ENCODE assay signal across 8 mouse cellular contexts in genomic region chr17:13683411-13684174, GRCm38 (mm10).
DNase-seq lines count a peak whose midpoint lies in the region; ATAC-seq and TF ChIP-seq lines count a peak whose summit lies in the region.

No protein-coding gene starts in this region.

- intact Hi-C loops in left cerebral cortex, postnatal 14 days (cut with DNase I) = loop anchor here (5.0 kb wide), 1 partner anchor 74 kb away; no protein-coding TSS in a partner anchor

- no peak for TF ChIP-seq CTCF in E14TG2a.4 (conservative IDR thresholded peaks at IDR 0.05; ENCODE audit: low read length)

- peak overlapping the region; percentile 65 for H3K9ac ChIP-seq in intestine, embryonic 16.5 days (ENCODE audit: low read depth, low read length)
- 0 out of 2 replicates have a peak overlapping the region, but pooled peaks have one; percentile 40 for H3K9ac ChIP-seq in neural tube, embryonic 12.5 days

- H3K4me3 ChIP-seq in E14TG2a.4 (replicated peaks; ENCODE audit: low read length) = peak overlapping the region; percentile 87
- peak overlapping the region; percentile 48 for H3K4me3 ChIP-seq in intestine, embryonic 16.5 days (ENCODE audit: low read length)
- H3K4me3 ChIP-seq in neural tube, embryonic 12.5 days = peak overlapping the region; percentile 22; the same call in 1 of the 2 replicates

- ATAC-seq in granulocyte monocyte progenitor cell, adult 5-6 weeks (replicated peaks; ENCODE audit: poor library complexity, severe bottlenecking) = peak; percentile 60
- ATAC-seq in intestine, embryonic 16.5 days = peak; percentile 96
- ATAC-seq in neural tube, embryonic 12.5 days (ENCODE audit: low FRiP score, low read depth) = peak; percentile 55; the same call in 1 of the 2 replicates

- H3K9me3 ChIP-seq in E14TG2a.4 (ENCODE audit: low read length) = no peaks in the 10 kb centered on the region
- H3K9me3 ChIP-seq in intestine, embryonic 16.5 days (ENCODE audit: control insufficient read depth, low read length) = peaks cover 4% of the 10 kb centered on the region; the same call in 1 of the 2 replicates
- H3K9me3 ChIP-seq in neural tube, embryonic 12.5 days = no peaks in the 10 kb centered on the region

- H3K27ac ChIP-seq in intestine, embryonic 16.5 days (ENCODE audit: low read length) = peak overlapping the region; percentile 94
- no peak overlapping the region for H3K27ac ChIP-seq in neural tube, embryonic 12.5 days

- H3K4me1 ChIP-seq in E14TG2a.4 (replicated peaks; ENCODE audit: low read depth, low read length) = peaks cover 72% of the 10 kb centered on the region
- peaks cover 19% of the 10 kb centered on the region for H3K4me1 ChIP-seq in intestine, embryonic 16.5 days (ENCODE audit: control insufficient read depth, insufficient read depth, low read length)
- peaks cover 35% of the 10 kb centered on the region for H3K4me1 ChIP-seq in neural tube, embryonic 12.5 days

- peak overlapping the region; percentile 44 for H3K4me2 ChIP-seq in intestine, embryonic 16.5 days (ENCODE audit: low read depth, low read length)
- peak overlapping the region; percentile 50 for H3K4me2 ChIP-seq in neural tube, embryonic 12.5 days (replicated peaks)

- peak; percentile 81 for DNase-seq in c-Kit-positive CD71-negative TER-119-negative erythroid progenitor cells, embryonic 14.5 days (ENCODE audit: low read depth)
- DNase-seq in lung, adult 18-20 months = peak; percentile 93 to 95
- DNase-seq in urinary bladder, adult 2 months (ENCODE audit: low spot score) = peak; percentile 44
- DNase-seq in left cerebral cortex, postnatal 14 days (ENCODE audit: low spot score in 2 of 2) = no peak

- no peaks in the 10 kb centered on the region for H3K27me3 ChIP-seq in E14TG2a.4 (ENCODE audit: insufficient read depth, low read length)
- no peaks in the 10 kb centered on the region for H3K27me3 ChIP-seq in intestine, embryonic 16.5 days (replicated peaks; ENCODE audit: control insufficient read depth, insufficient read depth, low read length)
- H3K27me3 ChIP-seq in neural tube, embryonic 12.5 days (replicated peaks) = no peaks in the 10 kb centered on the region

- no peaks in the 10 kb centered on the region for H3K36me3 ChIP-seq in E14TG2a.4 (ENCODE audit: insufficient read depth, low read length)
- H3K36me3 ChIP-seq in intestine, embryonic 16.5 days (ENCODE audit: control insufficient read depth, insufficient read depth, low read length) = no peaks in the 10 kb centered on the region
- H3K36me3 ChIP-seq in neural tube, embryonic 12.5 days = no peaks in the 10 kb centered on the region

- 15% methylated on average over 15 of the region's 15 CpGs for WGBS in intestine, embryonic 16.5 days
- WGBS in neural tube, embryonic 12.5 days = 11% methylated on average over 15 of the region's 15 CpGs

Comparison
In these comparisons a context has a peak if more than half of its experiments do, and no peak if none do; other contexts are left out.
1. H3K4me3 ChIP-seq: peak in every context shown above with its lines; median percentile 87 in E14TG2a.4; 48 in intestine, embryonic 16.5 days; 22 in neural tube, embryonic 12.5 days.
2. DNase-seq: peak in c-Kit-positive CD71-negative TER-119-negative erythroid progenitor cells, embryonic 14.5 days (single experiment), lung, adult 18-20 months (2 of 2) and urinary bladder, adult 2 months (single experiment); none in left cerebral cortex, postnatal 14 days (0 of 2).
3. Peak in every context shown above with its lines, with median percentiles within 50 percentile points of each other: ATAC-seq.